Mouse (Mus musculus) limb, embryonic 15.5 days (tissue): ENCODE data around the gene Krt17. TPM values are rescaled to one million over a fixed set of nuclear protein-coding genes. Genes with fewer than 3 reads are reported as not detected.
"Not testable (repeated sequence)": the region's sequence is repeated elsewhere in the genome, so short reads cannot be mapped to it uniquely, and the experiment has no call there.

Experiments
- ATAC-seq: fragments of 200-750 bp; cut with Nextera tagmentation; 2 replicates; pipeline ENCODE4 v1.8.0; 2017; ENCODE audit warnings: low read depth, moderate TSS enrichment; ENCODE audit not compliant: insufficient number of reproducible peaks, low FRiP score, low TSS enrichment
- H3K27ac ChIP-seq: fragments of 300-500 bp; sonication (generic); 2 replicates; pipeline ENCODE4 v1.5.1; 2015; ENCODE audit warnings: moderate library complexity, mild to moderate bottlenecking, inconsistent platforms
- H3K27me3 ChIP-seq: fragments of 300-500 bp; sonication (generic); 2 replicates; pipeline ENCODE4 v1.6.1; 2015; ENCODE audit warnings: inconsistent platforms
- H3K36me3 ChIP-seq: fragments of 300-500 bp; sonication (generic); 2 replicates; pipeline ENCODE4 v1.6.1; 2015; ENCODE audit warnings: inconsistent platforms
- H3K4me1 ChIP-seq: fragments of 300-500 bp; sonication (generic); 2 replicates; pipeline ENCODE4 v1.6.1; 2015; ENCODE audit warnings: inconsistent platforms
- H3K4me2 ChIP-seq: fragments of 300-500 bp; sonication (generic); 2 replicates; pipeline ENCODE4 v1.6.1; 2015; ENCODE audit warnings: mild to moderate bottlenecking, inconsistent platforms
- H3K4me3 ChIP-seq: fragments of 300-500 bp; sonication (generic); 2 replicates; pipeline ENCODE4 v1.5.1; 2015; ENCODE audit warnings: mild to moderate bottlenecking, inconsistent platforms
- H3K9ac ChIP-seq: fragments of 300-500 bp; sonication (generic); 2 replicates; pipeline ENCODE4 v1.6.1; 2015; ENCODE audit warnings: inconsistent platforms
- H3K9me3 ChIP-seq: fragments of 300-500 bp; sonication (generic); 2 replicates; pipeline ENCODE4 v1.6.1; 2016; ENCODE audit warnings: inconsistent platforms
- WGBS: fragments of 180-500 bp; shearing (Covaris S2); methylation state at CpG from one replicate; pipeline ENCODE4 v1.1.7; 2015; 5-methylcytosine and 5-hydroxymethylcytosine counted together
- polyA plus RNA-seq: library from polyadenylated mRNA; unstranded; fragments of >200 nt; fragmentation: Nextera tagmentation; extraction: Ambion mirVana; gene quantifications from 2 replicates; pipeline ENCODE4 v1.2.1, GENCODE M21; 2015

The Krt17 gene
- polyA plus RNA-seq, 1 experiment from 2014 or later = 267 TPM

DNA sequence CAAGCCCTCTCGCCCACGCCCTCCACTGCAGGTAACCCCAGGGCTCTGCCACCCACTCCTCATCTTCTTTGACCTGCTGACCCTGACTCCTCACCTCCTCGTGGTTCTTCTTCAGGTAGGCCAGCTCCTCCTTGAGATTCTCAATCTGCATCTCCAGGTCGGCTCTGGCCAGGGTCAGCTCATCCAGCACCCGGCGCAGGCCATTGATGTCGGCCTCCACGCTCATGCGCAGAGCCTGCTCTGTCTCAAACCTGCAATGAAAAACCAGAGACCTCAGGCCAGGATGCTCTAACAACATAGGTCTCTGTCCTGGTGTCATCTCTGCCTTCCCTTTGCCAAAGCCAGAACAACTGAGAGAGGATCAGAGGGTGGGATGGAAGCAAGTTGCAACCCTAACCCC, 1.8 kb downstream of the Krt17 start:
- H3K4me2 ChIP-seq = no peak overlapping the region

DNA sequence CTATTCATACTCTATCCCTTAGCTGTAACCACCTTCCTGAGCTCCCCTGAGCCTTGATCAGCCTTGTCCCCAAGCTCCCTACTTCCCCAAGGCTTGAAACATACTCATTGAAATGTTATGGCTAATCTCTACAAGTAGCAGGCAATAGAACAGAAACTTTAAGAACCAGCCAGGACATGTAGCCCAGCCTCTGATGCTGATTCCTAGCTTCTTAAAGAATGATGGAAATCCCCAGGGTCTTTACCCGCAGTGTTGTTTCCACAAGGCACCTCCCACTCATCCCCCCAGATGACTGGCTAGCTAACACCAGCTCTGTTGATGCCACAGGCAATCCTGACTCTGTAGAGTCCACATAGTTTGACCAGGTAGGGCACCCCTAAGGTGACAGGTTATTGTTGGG, 2.9 kb downstream of the Krt17 start:
- Histone ChIP-seq H3K9ac (no peak overlapping the region), H3K36me3 (no peaks in the 10 kb centered on the region), H3K4me2 (no peak overlapping the region), H3K27ac (no peak overlapping the region), H3K4me3 (no peak overlapping the region), H3K4me1 (peaks cover 24% of the 10 kb centered on the region), H3K27me3 (no peaks in the 10 kb centered on the region), H3K9me3 (no peaks in the 10 kb centered on the region)
- 64% methylated on average over 1 of the region's 1 CpGs for WGBS
- ATAC-seq = no peak

More for the DNA sequence above, 1.8 kb downstream of the Krt17 start:
- H3K4me3 ChIP-seq = no peak overlapping the region
- no peak overlapping the region for H3K9ac ChIP-seq
- ATAC-seq = no peak
- H3K27ac ChIP-seq = no peak overlapping the region
- H3K9me3 ChIP-seq = no peaks in the 10 kb centered on the region
- no peaks in the 10 kb centered on the region for H3K36me3 ChIP-seq
- 92% methylated on average over 9 of the region's 9 CpGs for WGBS
- no peaks in the 10 kb centered on the region for H3K27me3 ChIP-seq
- peaks cover 24% of the 10 kb centered on the region for H3K4me1 ChIP-seq

DNA sequence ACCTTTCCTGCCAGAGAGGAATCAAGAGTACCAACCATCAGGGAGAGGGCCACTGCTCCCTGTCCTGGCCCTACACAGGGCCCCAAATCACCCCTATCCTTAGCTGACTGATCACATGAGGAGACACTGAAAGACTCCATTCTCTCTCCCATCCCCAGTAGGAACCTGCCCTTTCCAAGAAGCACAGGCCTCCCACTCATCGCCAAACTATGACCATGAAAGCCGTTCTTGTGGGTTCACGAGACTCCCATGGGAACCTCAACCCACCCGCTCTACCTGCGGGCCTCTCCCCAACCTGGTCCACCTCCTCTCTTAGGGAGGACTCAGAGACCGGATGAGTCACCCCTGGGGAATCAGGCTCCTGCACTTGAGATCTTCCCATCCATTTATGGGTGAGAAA, 5.3 kb downstream of the Krt17 start:
- H3K27ac ChIP-seq = no peak overlapping the region
- WGBS = 87% methylated on average over 6 of the region's 6 CpGs
- no peaks in the 10 kb centered on the region for H3K27me3 ChIP-seq
- H3K9me3 ChIP-seq = no peaks in the 10 kb centered on the region
- H3K4me1 ChIP-seq = peaks cover 2% of the 10 kb centered on the region; the same call in 1 of the 2 replicates
- no peaks in the 10 kb centered on the region for H3K36me3 ChIP-seq
- no peak overlapping the region for H3K4me3 ChIP-seq
- no peak overlapping the region for H3K9ac ChIP-seq
- ATAC-seq = no peak
- H3K4me2 ChIP-seq = no peak overlapping the region

DNA sequence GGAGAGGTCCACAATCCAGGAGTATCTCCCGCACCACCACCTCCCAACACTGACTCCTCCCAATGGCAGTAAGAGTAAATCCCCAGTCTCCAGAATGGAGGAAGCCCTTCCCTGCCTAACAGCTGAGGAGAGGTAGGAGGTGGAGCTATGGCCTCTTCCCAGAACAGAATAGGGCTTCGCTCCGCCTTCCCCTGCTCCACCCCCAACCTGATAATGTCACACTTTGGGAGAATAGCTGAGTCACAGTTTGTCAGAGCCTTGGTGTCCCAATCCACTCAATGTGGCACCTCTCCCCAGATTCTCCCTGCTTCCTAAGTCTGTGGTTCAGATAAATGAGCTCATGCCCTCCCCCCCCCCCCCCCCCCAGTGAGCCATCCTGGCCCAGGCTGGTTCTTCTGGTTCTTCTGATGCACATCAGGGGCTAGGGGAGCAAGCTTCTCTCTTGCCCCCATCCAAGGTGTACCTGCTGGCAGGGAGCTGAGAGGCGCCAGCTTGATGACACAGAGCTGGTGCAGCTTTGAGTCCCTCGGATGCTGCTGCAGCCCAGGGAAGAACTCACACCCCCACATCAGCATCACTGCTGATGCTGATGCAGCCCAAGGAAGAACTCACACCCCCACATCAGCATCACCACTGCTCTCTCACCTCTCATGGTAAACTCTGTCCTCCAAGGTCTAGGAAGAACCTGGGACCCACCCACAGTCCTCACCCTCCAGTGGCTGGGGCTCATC, 6.3 kb downstream of the Krt17 start:
- Histone ChIP-seq H3K9me3 (no peaks in the 10 kb centered on the region), H3K4me2 (no peak overlapping the region), H3K27ac (no peak overlapping the region), H3K9ac (no peak overlapping the region), H3K36me3 (no peaks in the 10 kb centered on the region), H3K4me1 (no peaks in the 10 kb centered on the region; the same call in 1 of the 2 replicates), H3K4me3 (no peak overlapping the region), H3K27me3 (no peaks in the 10 kb centered on the region)
- WGBS = 63% methylated on average over 5 of the region's 5 CpGs
- no peak for ATAC-seq

DNA sequence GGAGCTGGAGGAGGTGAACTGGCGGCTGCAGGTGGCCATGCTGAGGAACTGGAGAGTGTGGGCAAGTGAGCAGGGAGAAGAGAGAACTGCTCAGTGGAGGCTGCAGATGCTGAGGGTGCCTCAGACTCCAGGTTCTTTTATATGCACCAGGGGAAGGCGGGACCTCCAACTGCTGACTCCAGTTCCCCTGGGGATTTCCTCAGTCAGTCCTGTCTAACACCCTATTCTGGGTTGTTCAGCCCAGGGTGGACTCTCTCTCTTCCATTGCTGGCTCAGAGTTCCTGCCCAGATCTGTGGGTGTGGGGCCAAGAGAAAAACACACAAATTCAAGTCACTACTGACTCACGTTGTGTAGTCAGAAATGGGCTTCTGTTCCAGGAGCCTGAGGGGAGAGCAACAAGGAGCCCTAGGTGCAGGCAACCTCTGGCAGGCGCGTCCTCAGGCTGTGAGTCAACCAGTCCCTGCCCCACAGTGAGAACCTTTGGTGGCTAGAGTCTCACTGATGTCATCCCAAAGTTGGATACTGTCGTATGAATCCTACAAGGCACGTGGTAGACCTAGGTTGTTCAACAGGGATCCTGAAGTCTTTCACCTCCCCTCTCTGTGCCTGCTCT, 11.9 kb downstream of the Krt17 start, which contains the start of gene Krt16:
Gene Krt16, minus strand, starts transcription at position 51 of the 614 bp plus-strand sequence.
- Histone ChIP-seq H3K27me3 (no peaks in the 10 kb centered on the region), H3K4me1 (no peaks in the 10 kb centered on the region; the same call in 1 of the 2 replicates), H3K9ac (no peak within 1 kb of the TSS), H3K27ac (no peak within 1 kb of the TSS), H3K4me2 (no peak within 1 kb of the TSS), H3K36me3 (no peaks in the 10 kb centered on the region), H3K9me3 (no peaks in the 10 kb centered on the region), H3K4me3 (no peak within 1 kb of the TSS)
- 79% methylated on average over 7 of the region's 7 CpGs for WGBS
- ATAC-seq = no peak

DNA sequence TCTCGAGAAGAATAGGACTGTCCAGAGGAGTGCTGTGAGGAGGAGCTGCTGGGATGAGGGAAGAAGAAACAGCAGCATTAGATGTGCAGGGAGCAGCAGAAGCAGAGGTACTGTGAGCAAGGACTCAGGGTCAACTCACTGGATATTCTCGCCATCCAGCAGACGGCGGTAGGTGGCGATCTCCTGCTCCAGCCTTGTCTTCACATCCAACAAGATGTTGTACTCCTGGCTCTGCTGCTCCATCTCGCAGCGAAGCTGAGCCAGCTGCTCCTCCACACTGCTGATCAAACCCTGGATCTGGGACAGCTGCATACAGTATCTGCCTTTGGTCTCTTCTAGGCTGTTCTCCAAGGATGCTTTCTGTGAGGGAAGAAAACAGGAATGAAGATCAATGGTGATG, 14.4 kb downstream of the Krt17 start:
- 69% methylated on average over 7 of the region's 7 CpGs for WGBS
- H3K4me1 ChIP-seq, ATAC-seq, H3K36me3 ChIP-seq, H3K9me3 ChIP-seq, H3K4me3 ChIP-seq, H3K27me3 ChIP-seq, H3K9ac ChIP-seq, H3K4me2 ChIP-seq, H3K27ac ChIP-seq: not testable (repeated sequence)

DNA sequence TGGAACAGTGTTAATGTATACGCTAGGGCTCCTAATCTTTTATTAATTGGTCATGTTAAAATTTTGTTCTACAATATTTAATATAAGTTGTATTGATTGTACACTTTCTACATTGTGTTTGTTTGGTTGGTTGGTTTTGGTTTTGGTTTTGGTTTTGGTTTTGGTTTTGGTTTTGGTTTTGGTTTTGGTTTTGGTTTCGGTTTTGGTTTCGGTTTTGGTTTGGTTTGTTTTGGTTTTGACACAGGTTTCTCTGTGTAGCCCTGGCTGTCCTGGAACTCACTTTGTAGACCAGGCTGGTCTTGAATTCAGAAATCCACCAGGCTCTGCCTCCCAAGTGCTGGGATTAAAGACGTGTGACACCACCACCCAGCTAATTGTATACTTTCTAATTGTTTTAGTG, 20.6 kb downstream of the Krt17 start:
- 89% methylated on average over 4 of the region's 4 CpGs for WGBS
- ATAC-seq, H3K9ac ChIP-seq, H3K27me3 ChIP-seq, H3K4me2 ChIP-seq, H3K9me3 ChIP-seq, H3K27ac ChIP-seq, H3K4me3 ChIP-seq, H3K4me1 ChIP-seq, H3K36me3 ChIP-seq: not testable (repeated sequence)

DNA sequence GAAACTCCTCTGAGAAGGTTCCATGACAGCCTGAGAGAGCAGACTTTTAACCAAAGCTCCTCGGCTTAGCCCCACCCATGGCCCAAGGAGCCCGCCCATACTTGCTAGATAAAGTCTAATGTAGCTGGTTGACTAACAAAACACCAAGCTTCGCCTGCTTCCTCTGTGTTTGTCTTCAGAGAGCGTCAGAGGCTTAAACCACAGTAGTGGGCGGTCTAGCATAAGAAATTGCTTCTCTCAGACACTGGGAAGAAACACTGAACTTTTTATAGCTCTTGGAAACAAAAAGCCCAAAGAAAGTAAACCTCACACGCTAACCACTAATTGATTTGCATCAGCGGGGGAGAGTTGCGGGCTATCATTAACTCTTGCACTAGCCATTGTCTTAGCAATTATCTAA, 39.1 kb downstream of the Krt17 start:
- 62% methylated on average over 8 of the region's 8 CpGs for WGBS
- Histone ChIP-seq H3K4me3 (no peak overlapping the region), H3K36me3 (no peaks in the 10 kb centered on the region), H3K27ac (no peak overlapping the region), H3K27me3 (no peaks in the 10 kb centered on the region), H3K9ac (no peak overlapping the region), H3K9me3 (no peaks in the 10 kb centered on the region), H3K4me1 (no peaks in the 10 kb centered on the region), H3K4me2 (no peak overlapping the region)
- ATAC-seq = no peak

DNA sequence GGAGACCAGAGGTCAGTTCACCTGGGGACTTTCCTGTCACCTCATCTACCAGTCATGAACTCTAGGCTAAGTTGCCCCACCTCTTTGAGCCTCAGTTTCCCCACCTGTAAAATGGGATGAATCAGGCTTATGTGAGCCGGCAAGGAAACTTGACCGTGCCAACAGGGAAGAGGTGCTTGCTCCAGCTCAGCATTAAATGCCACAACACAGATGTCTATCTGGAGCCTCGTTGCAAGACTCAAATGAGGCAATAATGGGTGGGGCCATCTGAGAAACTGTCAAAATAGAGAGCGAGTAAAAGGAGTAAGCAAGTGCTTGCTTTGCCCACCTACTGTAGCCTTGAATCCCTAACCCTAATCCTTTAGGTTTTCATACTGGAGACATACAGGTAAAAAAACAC, 41.5 kb downstream of the Krt17 start:
- H3K4me1 ChIP-seq = no peaks in the 10 kb centered on the region
- H3K4me2 ChIP-seq = no peak overlapping the region
- H3K27ac ChIP-seq = no peak overlapping the region
- no peak for ATAC-seq
- no peaks in the 10 kb centered on the region for H3K9me3 ChIP-seq
- no peaks in the 10 kb centered on the region for H3K36me3 ChIP-seq
- WGBS = 73% methylated on average over 4 of the region's 4 CpGs
- H3K9ac ChIP-seq = no peak overlapping the region
- H3K4me3 ChIP-seq = no peak overlapping the region
- no peaks in the 10 kb centered on the region for H3K27me3 ChIP-seq

DNA sequence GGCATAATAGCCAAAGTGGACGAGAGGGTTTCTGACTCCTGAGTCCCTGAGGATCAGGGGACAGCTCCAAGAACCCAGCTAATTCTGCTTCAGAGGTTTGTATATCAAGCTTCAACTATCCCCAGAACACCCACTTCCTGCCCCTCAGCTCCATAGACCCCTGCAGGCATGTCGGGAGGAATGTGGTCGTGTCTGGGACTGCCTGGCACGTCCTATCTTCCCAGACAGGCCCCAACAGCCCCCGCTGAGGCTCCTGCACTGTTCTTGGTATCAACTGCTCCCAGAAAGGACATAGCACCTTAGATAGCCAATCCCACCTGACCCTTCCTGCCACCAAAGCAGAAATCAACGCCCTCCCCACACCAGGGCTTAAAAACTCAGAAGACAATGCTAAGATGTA, 52.3 kb downstream of the Krt17 start:
- H3K4me2 ChIP-seq = 0 out of 2 replicates have a peak overlapping the region, but pooled peaks have one; percentile 12
- ATAC-seq = no peak

DNA sequence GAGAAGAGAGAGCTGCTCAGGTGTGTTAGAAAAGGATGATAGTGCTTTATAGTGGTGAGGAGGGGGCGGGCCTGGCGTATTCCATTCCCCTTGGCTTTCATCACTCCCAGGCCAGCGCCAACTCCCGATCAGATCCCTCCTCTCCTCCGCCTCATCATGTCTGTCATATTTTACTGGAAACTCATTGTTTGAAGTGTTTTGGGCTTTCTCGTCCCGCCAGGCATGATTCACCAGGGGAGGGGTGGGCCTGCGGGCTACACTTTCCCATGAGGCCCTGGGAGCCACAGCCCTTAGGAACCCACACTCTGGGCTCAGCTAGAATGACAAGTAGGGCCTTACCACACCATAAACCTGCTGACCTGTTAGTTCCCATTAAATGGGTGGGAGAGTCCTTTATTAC, 53.3 kb downstream of the Krt17 start, which contains the start of gene Krt14:
Gene Krt14, minus strand, starts transcription at position 51 of the 400 bp plus-strand sequence.
- Histone ChIP-seq H3K4me3 (peak within 1 kb of the TSS; percentile 30), H3K27me3 (no peaks in the 10 kb centered on the region), H3K4me1 (no peaks in the 10 kb centered on the region), H3K9ac (no peak within 1 kb of the TSS), H3K36me3 (no peaks in the 10 kb centered on the region), H3K4me2 (0 out of 2 replicates have a peak within 1 kb of the TSS, but pooled peaks have one; percentile 12), H3K27ac (peak within 1 kb of the TSS; percentile 43; the same call in 1 of the 2 replicates), H3K9me3 (no peaks in the 10 kb centered on the region)
- WGBS = 67% methylated on average over 8 of the region's 8 CpGs
- ATAC-seq = no peak

More for the DNA sequence above, 52.3 kb downstream of the Krt17 start:
- no peaks in the 10 kb centered on the region for H3K27me3 ChIP-seq
- H3K4me3 ChIP-seq = no peak overlapping the region
- peak overlapping the region; percentile 43; the same call in 1 of the 2 replicates for H3K27ac ChIP-seq
- H3K36me3 ChIP-seq = no peaks in the 10 kb centered on the region
- no peak overlapping the region for H3K9ac ChIP-seq
- H3K9me3 ChIP-seq = no peaks in the 10 kb centered on the region
- no peaks in the 10 kb centered on the region for H3K4me1 ChIP-seq
- WGBS = 42% methylated on average over 6 of the region's 6 CpGs
